Comparison of ENCODE assay signal across 9 mouse cellular contexts in the genomic region with DNA sequence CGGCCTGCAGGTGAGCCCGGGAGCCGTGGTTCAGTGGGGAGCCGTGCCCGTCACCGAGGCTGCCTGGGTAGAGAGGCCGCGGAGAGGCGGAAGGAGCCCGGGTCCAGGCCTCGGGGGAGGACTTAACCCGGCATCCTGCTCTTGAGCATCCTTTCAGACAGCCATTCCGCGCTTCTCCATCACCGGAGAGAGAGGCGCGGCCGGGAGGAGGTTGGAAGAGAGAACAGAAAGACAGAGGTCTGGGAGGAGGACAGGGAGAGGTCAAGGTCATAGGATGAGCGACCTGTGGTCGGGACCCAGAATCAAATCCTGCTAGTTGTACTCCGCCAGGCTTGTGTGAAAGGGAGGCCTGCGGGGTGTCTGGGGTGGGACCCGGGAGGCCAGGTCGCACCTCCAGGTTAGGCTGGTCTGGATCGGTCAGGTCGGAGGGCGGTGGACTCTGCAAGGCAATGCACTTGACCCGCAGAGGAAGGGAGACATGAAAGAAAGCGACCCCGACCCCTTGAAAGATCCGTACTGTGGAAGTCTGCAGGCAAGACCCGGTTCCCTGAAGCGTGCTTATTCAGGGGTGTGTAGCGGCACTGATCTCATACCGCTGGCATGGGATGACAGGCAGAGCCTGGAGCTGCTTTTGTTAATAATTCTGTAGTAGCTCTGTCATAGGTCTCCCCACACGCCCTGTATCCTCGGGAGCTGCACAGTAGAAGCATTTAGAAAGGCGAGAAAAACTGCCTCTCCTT. TPM values are rescaled to one million over a fixed set of nuclear protein-coding genes. Genes with fewer than 3 reads are reported as not detected.
DNase-seq lines count a peak whose midpoint lies in the region; ATAC-seq lines count a peak whose summit lies in the region.
"Had no signal": no experiment of that assay in that cellular context is flagged by ENCODE, and none has a peak within 500 bp of the region (broad histone marks: within the 10 kb centered on the region; RNA-seq: fewer than 3 reads in every experiment).

No protein-coding gene starts in this region.

- WGBS in hindbrain, embryonic 10.5 days = 3% methylated on average over 38 of the region's 38 CpGs
- under 1% methylated on average over 38 of the region's 38 CpGs for WGBS in liver, embryonic 16.5 days (ENCODE audit: insufficient replicate concordance)

- peak overlapping the region; percentile 89 for H3K4me2 ChIP-seq in liver, embryonic 16.5 days (ENCODE audit: low read depth, low read length)

- peak; percentile 41 for DNase-seq in kidney, adult 18-20 months
- DNase-seq in kidney, postnatal 4 days = no peak
- no peak for DNase-seq in hindbrain, embryonic 10.5 days (ENCODE audit: low spot score)
- no peak for DNase-seq in adipocyte (ENCODE audit: low spot score)
- no peak for DNase-seq in left cerebral cortex, postnatal 25 days (ENCODE audit: low spot score in 2 of 2)
- no peak for DNase-seq in cerebellum, adult 9-11 months

- H3K9me3 ChIP-seq in hindbrain, embryonic 10.5 days = no peaks in the 10 kb centered on the region
- H3K9me3 ChIP-seq in liver, embryonic 16.5 days (replicated peaks; ENCODE audit: control insufficient read depth, low read length) = no peaks in the 10 kb centered on the region

- H3K4me1 ChIP-seq in hindbrain, embryonic 10.5 days (replicated peaks) = peaks cover 51% of the 10 kb centered on the region
- peaks cover 34% of the 10 kb centered on the region for H3K4me1 ChIP-seq in liver, embryonic 16.5 days (ENCODE audit: control insufficient read depth, low read depth, low read length)

- peak; percentile 43 for ATAC-seq in activated CD4-positive, CD25-positive, alpha-beta regulatory T cell, adult 4 months
- ATAC-seq in liver, embryonic 16.5 days (ENCODE audit: low read depth) = peak; percentile 20

- peak overlapping the region; percentile 72 for H3K9ac ChIP-seq in liver, embryonic 16.5 days (ENCODE audit: low read depth, low read length)

- intact Hi-C loops in left cerebral cortex, postnatal 25 days (cut with DNase I) = loop anchor here (5.0 kb wide), 1 partner anchor 259 kb away; a partner anchor contains a TSS

- peak overlapping the region; percentile 85 for H3K4me3 ChIP-seq in hindbrain, embryonic 10.5 days
- H3K4me3 ChIP-seq in liver, embryonic 16.5 days (ENCODE audit: low read depth, low read length) = peak overlapping the region; percentile 71

- H3K36me3 ChIP-seq in hindbrain, embryonic 10.5 days = peaks cover 11% of the 10 kb centered on the region
- no peaks in the 10 kb centered on the region for H3K36me3 ChIP-seq in liver, embryonic 16.5 days (ENCODE audit: control insufficient read depth, insufficient read depth)

- H3K27me3 ChIP-seq in hindbrain, embryonic 10.5 days (ENCODE audit: insufficient read depth, poor library complexity, severe bottlenecking) = peaks cover 8% of the 10 kb centered on the region
- peaks cover 10% of the 10 kb centered on the region for H3K27me3 ChIP-seq in liver, embryonic 16.5 days (ENCODE audit: control insufficient read depth, insufficient read depth, low read depth, low read length)

- H3K27ac ChIP-seq in hindbrain, embryonic 10.5 days = peak overlapping the region; percentile 95
- peak overlapping the region; percentile 62 for H3K27ac ChIP-seq in liver, embryonic 16.5 days (ENCODE audit: low read length)

RNA-seq across cellular contexts. Expression of a gene that starts 0.6 kb away (rescaled TPM):
- 100 to 1,000 TPM; 318 to 321 TPM for polyA plus RNA-seq in activated CD4-positive, CD25-positive, alpha-beta regulatory T cell, adult 4 months (2017; shearing (Covaris generic))
- 412 and 491 TPM in 2 replicates for polyA plus RNA-seq in hindbrain, embryonic 10.5 days (2016; fragmentation: Nextera tagmentation; extraction: Ambion mirVana)
- 190 and 193 TPM in 2 replicates for polyA plus RNA-seq in liver, embryonic 16.5 days (2015; fragmentation: Nextera tagmentation; extraction: Ambion mirVana)
- total RNA-seq in left cerebral cortex, postnatal 25 days (2021) = 100 to 1,000 TPM; 187 to 191 TPM

RNA-seq across cellular contexts. Expression of a gene that starts 25.0 kb away (rescaled TPM):
- polyA plus RNA-seq in activated CD4-positive, CD25-positive, alpha-beta regulatory T cell, adult 4 months (2017; shearing (Covaris generic)) = 1 to 10 TPM; 5.6 to 7.5 TPM
- 54.8 and 82.1 TPM in 2 replicates for polyA plus RNA-seq in hindbrain, embryonic 10.5 days (2016; fragmentation: Nextera tagmentation; extraction: Ambion mirVana)
- 15.7 and 18.3 TPM in 2 replicates for polyA plus RNA-seq in liver, embryonic 16.5 days (2015; fragmentation: Nextera tagmentation; extraction: Ambion mirVana)
- total RNA-seq in left cerebral cortex, postnatal 25 days (2021) = 100 to 1,000 TPM; 162 to 171 TPM

RNA-seq across cellular contexts. Expression of a gene that starts 48.6 kb away (rescaled TPM):
- not detected for polyA plus RNA-seq in activated CD4-positive, CD25-positive, alpha-beta regulatory T cell, adult 4 months (2017; shearing (Covaris generic))
- 307 and 334 TPM in 2 replicates for polyA plus RNA-seq in hindbrain, embryonic 10.5 days (2016; fragmentation: Nextera tagmentation; extraction: Ambion mirVana)
- polyA plus RNA-seq in liver, embryonic 16.5 days (2015; fragmentation: Nextera tagmentation; extraction: Ambion mirVana) = 15.3 and 20.3 TPM in 2 replicates
- total RNA-seq in left cerebral cortex, postnatal 25 days (2021) = 1 to 10 TPM; 4.4 to 4.5 TPM
- total RNA-seq: neutrophil, adult 5-6 weeks had no signal

RNA-seq across cellular contexts. Expression of a gene that starts 55.5 kb away (rescaled TPM):
- 1 to 10 TPM; 9.5 to 9.7 TPM for polyA plus RNA-seq in activated CD4-positive, CD25-positive, alpha-beta regulatory T cell, adult 4 months (2017; shearing (Covaris generic))
- 1.4 and 3.8 TPM in 2 replicates for polyA plus RNA-seq in hindbrain, embryonic 10.5 days (2016; fragmentation: Nextera tagmentation; extraction: Ambion mirVana)
- 1.6 and 1.7 TPM in 2 replicates for polyA plus RNA-seq in liver, embryonic 16.5 days (2015; fragmentation: Nextera tagmentation; extraction: Ambion mirVana)
- total RNA-seq in left cerebral cortex, postnatal 25 days (2021) = 10 to 100 TPM in 1 of 2 experiments, 1 to 10 TPM in 1; 9.5 to 12.1 TPM

Comparison
In these comparisons a context has a peak if more than half of its experiments do, and no peak if none do; other contexts are left out.
1. RNA of a gene that starts 48.6 kb away (polyA plus RNA-seq): 307 to 334 TPM in hindbrain, embryonic 10.5 days and 15.3 to 20.3 TPM in liver, embryonic 16.5 days; not detected in activated CD4-positive, CD25-positive, alpha-beta regulatory T cell, adult 4 months; every median in the first group is over 10 times any median in the second.